Mouse (Mus musculus): ENCODE results near the gene Arhgap17.

GRCm38 (mm10) chr7:123253396-123253795 is 116.3 kb downstream of the Arhgap17 start:
- TF ChIP-seq CTCF (IDR thresholded peaks at IDR 0.05; ENCODE audit: low read depth), result no peak
- no peak for TF ChIP-seq EP300 (IDR thresholded peaks at IDR 0.05; ENCODE audit: low read depth)
